Mouse (Mus musculus) forebrain, embryonic 16.5 days (tissue): Measurements from ENCODE around the gene Tln2. TPM values are rescaled to one million over a fixed set of nuclear protein-coding genes. Genes with fewer than 3 reads are reported as not detected.

Source experiments
- ATAC-seq: fragments of 200-750 bp; cut with Nextera tagmentation; 2 replicates; pipeline ENCODE4 v1.8.0; 2017; ENCODE audit warnings: mild to moderate bottlenecking, moderate library complexity
- H3K27ac ChIP-seq: fragments of 300-500 bp; sonication (generic); 2 replicates; pipeline ENCODE4 v1.5.1; 2014; ENCODE audit warnings: low read length, control low read depth
- H3K27me3 ChIP-seq: fragments of 300-500 bp; sonication (generic); replicated peaks from 2 replicates; pipeline ENCODE4 v1.6.1; 2014; ENCODE audit warnings: low read length; ENCODE audit not compliant: control insufficient read depth, insufficient read depth
- H3K36me3 ChIP-seq: fragments of 300-500 bp; sonication (generic); 2 replicates; pipeline ENCODE4 v1.6.1; 2014; ENCODE audit not compliant: control insufficient read depth, insufficient read depth
- H3K4me1 ChIP-seq: fragments of 300-500 bp; sonication (generic); replicated peaks from 2 replicates; pipeline ENCODE4 v1.6.1; 2014; ENCODE audit warnings: low read length; ENCODE audit not compliant: control insufficient read depth, insufficient read depth
- H3K4me2 ChIP-seq: fragments of 300-500 bp; sonication (generic); 2 replicates; pipeline ENCODE4 v1.6.1; 2014; ENCODE audit warnings: mild to moderate bottlenecking, low read length, control low read depth
- H3K4me3 ChIP-seq: fragments of 300-500 bp; sonication (generic); replicated peaks from 2 replicates; pipeline ENCODE4 v1.5.1; 2014; ENCODE audit warnings: mild to moderate bottlenecking, low read length, control low read depth
- H3K9ac ChIP-seq: fragments of 300-500 bp; sonication (generic); replicated peaks from 2 replicates; pipeline ENCODE4 v1.6.1; 2014; ENCODE audit warnings: low read depth, low read length, control low read depth
- H3K9me3 ChIP-seq: fragments of 300-500 bp; sonication (generic); 2 replicates; pipeline ENCODE4 v1.6.1; 2016; ENCODE audit warnings: low read length; ENCODE audit not compliant: control insufficient read depth
- WGBS: fragments of 180-500 bp; shearing (Covaris S2); extraction: QIAGEN DNeasy Blood & Tissue Kit; methylation state at CpG from one replicate; pipeline ENCODE4 v1.1.7; 2014; 5-methylcytosine and 5-hydroxymethylcytosine counted together
- polyA plus RNA-seq: library from polyadenylated mRNA; unstranded; fragments of >200 nt; fragmentation: Nextera tagmentation; extraction: Ambion mirVana; gene quantifications from 2 replicates; pipeline ENCODE4 v1.2.1, GENCODE M21; 2015

Gene Tln2
- polyA plus RNA-seq = 15.7 and 19.6 TPM in 2 replicates

DNA sequence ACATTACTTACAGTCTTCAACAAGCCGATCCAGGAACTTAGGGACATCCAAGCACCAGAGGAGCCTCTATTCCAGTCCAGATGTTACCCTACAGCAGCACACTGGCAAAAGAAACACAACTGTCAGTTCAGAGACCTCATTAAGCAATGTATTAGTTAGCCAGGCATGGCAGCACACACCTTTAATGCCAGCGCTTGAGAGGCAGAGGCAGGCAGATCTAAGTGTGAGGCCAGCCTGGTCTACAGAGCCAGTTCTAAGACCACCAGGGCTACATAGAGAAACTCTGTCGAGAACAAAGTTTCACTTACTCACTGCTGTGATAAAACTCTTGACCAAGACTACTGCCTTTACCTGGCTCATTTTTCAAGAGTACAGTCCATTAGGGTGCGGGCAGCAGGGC lies at the start of gene Tln2:
Gene Tln2 (minus strand): TSS at position 101 of the 400 bp plus-strand sequence.
- Histone ChIP-seq H3K9me3 (no peaks in the 10 kb centered on the region), H3K36me3 (no peaks in the 10 kb centered on the region), H3K4me1 (no peaks in the 10 kb centered on the region), H3K4me3 (no peak within 1 kb of the TSS), H3K27me3 (no peaks in the 10 kb centered on the region), H3K27ac (no peak within 1 kb of the TSS), H3K4me2 (no peak within 1 kb of the TSS), H3K9ac (no peak within 1 kb of the TSS)
- WGBS = 96% methylated on average over 4 of the region's 4 CpGs
- ATAC-seq = no peak

DNA sequence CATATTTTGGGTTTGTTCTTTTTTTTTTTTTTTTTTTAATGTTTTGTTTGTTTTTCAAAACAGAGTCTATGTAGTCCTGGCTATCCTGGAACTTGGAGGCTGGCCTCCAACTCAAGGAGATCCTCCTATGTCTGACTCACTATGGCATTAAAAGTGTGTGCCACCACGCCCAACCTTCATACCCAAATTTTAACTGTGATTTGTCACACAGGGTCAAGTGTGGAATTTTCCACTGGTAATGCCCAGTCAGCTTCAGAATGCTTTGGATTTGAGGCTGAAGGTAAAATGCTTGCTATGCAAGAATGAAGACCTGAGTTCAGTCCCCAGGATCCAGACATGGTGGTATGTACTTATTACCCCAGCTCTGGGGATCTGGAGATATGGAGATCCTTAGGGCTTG lies 49.7 kb upstream of the Tln2 start:
- no peak overlapping the region for H3K9ac ChIP-seq
- WGBS = 89% methylated on average over 1 of the region's 1 CpGs
- H3K4me3 ChIP-seq = no peak overlapping the region
- H3K27me3 ChIP-seq = no peaks in the 10 kb centered on the region
- H3K9me3 ChIP-seq = no peaks in the 10 kb centered on the region
- H3K4me1 ChIP-seq = no peaks in the 10 kb centered on the region
- H3K27ac ChIP-seq = no peak overlapping the region
- H3K4me2 ChIP-seq = no peak overlapping the region
- no peak for ATAC-seq
- no peaks in the 10 kb centered on the region for H3K36me3 ChIP-seq

DNA sequence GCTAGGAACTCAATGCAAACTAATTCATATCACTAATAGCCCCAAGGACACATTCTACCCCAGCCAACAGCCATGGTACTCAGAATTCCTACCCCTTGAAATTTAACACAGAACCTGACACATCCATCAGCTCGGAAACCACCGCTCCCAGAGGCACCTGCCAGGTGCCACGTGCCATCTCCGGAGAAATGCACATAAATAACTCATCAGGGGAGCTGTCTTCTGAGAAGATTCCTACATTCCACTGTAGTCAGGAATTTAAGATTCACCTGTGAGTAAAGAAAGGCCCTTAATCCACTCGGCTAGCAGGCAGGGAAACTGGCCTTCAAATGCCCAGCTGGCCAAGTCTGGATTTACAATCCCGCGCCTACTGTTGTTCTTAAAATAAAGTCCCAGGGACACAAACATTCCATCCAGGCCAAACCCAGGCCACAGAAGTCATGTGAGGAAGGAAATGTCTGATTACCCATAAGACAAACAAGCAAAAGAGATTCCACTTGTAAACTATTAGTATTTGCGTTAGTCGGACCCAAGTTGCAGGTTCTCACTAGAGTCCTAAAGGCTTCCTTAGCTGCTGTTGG lies 48.4 kb upstream of the Tln2 start:
- H3K4me3 ChIP-seq = no peak overlapping the region

DNA sequence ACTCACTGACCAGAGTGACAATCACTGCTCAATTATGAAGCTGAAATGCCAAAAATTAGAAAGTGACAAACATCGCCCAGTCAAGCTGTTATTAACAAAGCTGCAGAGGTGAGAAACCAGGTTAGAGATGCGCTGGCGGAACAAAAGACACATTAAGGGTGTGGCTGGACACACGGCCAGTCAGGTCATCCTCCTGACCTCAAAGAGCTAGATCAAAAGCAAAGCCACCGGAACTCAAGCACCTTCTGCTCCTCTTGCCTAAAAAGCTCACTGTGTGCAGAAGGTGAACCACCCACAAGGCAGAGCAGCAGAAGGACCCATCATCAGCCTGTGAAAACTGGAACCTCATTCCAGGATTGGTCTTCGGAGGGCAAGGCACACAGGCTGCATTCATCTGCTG lies 47.8 kb upstream of the Tln2 start:
- Histone ChIP-seq H3K9ac (no peak overlapping the region), H3K4me3 (no peak overlapping the region), H3K4me2 (no peak overlapping the region), H3K9me3 (no peaks in the 10 kb centered on the region), H3K36me3 (no peaks in the 10 kb centered on the region), H3K27me3 (no peaks in the 10 kb centered on the region), H3K4me1 (no peaks in the 10 kb centered on the region), H3K27ac (no peak overlapping the region)
- WGBS = 92% methylated on average over 6 of the region's 6 CpGs
- ATAC-seq = no peak

More for the DNA sequence above, 48.4 kb upstream of the Tln2 start:
- H3K27ac ChIP-seq = no peak overlapping the region
- no peaks in the 10 kb centered on the region for H3K9me3 ChIP-seq
- H3K9ac ChIP-seq = no peak overlapping the region
- H3K36me3 ChIP-seq = no peaks in the 10 kb centered on the region
- ATAC-seq = no peak
- no peak overlapping the region for H3K4me2 ChIP-seq
- no peaks in the 10 kb centered on the region for H3K27me3 ChIP-seq
- H3K4me1 ChIP-seq = no peaks in the 10 kb centered on the region
- WGBS = 83% methylated on average over 9 of the region's 9 CpGs

DNA sequence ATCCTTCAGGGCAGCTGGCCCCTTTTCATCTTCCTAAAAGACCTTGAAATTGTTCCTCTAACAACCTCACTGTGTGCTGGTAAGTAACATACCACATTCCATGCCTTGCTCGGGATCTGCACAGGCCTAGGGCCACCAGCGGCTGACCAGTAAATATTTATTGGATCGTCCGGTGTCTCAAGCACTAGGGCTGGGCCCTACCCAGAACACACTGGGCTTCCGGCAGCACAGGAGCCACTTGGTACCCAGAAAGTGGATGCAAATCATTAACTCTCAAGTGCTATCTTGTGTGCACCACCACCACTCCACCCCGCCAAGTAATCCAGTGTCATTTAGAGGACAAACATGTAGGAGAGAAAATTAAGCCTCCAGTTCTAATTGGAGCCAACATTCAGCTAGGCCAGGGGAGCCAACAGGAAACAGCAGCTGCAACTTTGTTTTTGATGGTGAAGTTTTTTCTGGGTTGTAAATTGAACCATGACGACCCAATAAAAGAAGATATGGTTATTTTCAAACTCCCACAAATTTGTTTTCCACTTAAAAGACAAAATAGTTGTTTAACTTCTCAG lies 46.4 kb upstream of the Tln2 start:
- Histone ChIP-seq H3K4me1 (no peaks in the 10 kb centered on the region), H3K4me3 (no peak overlapping the region), H3K4me2 (no peak overlapping the region), H3K9me3 (no peaks in the 10 kb centered on the region), H3K27ac (no peak overlapping the region), H3K36me3 (no peaks in the 10 kb centered on the region), H3K27me3 (no peaks in the 10 kb centered on the region), H3K9ac (no peak overlapping the region)
- ATAC-seq = no peak
- WGBS = 82% methylated on average over 7 of the region's 7 CpGs

DNA sequence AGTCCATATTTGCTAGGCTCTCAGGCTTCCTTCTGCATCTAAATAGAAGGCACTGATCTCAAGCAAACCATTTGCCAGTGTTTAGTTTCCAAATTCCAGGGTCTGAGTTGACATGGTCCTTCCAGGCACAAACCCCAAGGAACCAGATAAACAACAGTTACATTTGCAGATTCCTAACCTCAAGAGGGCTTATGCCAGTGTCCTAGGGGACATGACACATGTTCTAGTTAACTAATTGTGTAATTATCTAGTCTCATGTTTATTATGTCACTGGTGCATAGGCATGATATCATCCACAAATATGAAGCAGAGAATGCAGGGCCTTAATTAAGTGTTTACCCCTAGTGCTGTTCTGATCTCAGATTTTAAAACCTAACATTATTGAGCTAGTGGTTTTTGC lies 45.4 kb upstream of the Tln2 start:
- Histone ChIP-seq H3K27me3 (no peaks in the 10 kb centered on the region), H3K36me3 (no peaks in the 10 kb centered on the region), H3K4me1 (no peaks in the 10 kb centered on the region), H3K4me3 (no peak overlapping the region), H3K9ac (no peak overlapping the region), H3K9me3 (no peaks in the 10 kb centered on the region), H3K4me2 (no peak overlapping the region), H3K27ac (no peak overlapping the region)
- no peak for ATAC-seq

DNA sequence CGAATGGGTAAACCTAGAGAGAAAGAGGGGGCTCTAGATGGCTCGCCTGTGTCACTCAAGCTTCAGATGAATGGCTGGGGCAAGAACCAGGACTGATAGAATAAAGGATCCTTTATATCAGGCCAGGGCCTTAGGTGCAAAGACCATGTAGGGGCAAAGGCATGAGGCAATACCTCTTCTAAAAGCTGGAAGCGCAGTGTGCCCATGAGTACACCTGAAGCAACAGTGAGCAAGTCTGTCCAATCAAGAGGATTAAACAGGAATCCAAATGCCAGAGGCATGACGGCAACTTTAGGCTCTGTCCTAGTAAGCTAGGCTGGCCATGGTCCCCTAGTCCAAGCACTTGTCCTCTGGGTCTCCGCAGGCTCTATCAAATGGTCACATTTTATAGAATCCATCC lies 42.8 kb upstream of the Tln2 start:
- ATAC-seq = no peak
- no peaks in the 10 kb centered on the region for H3K36me3 ChIP-seq

DNA sequence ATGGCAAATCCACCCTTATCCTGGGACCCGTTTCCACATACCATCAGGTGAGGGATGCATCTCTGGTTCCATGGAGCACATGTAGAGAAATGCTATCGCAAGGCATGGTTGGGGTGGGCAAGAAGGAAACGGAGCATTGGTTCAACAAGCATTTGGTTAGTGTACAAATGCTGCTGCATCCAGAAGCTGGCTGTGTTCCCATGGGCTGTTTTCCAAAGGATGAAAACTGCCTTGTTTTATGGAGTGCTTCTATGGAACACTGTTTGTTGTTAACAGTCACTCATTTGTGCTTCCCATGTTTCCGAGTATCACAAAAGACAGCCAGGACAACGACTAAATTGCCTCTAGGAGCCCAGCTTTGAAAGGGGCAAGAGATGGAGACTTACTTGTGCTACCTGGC lies 35.7 kb upstream of the Tln2 start:
- Histone ChIP-seq H3K9me3 (peaks cover 2% of the 10 kb centered on the region; the same call in 1 of the 2 replicates), H3K27ac (no peak overlapping the region), H3K4me2 (no peak overlapping the region), H3K4me1 (no peaks in the 10 kb centered on the region), H3K36me3 (no peaks in the 10 kb centered on the region), H3K9ac (no peak overlapping the region), H3K4me3 (no peak overlapping the region), H3K27me3 (no peaks in the 10 kb centered on the region)
- ATAC-seq = no peak
- WGBS = 66% methylated on average over 5 of the region's 5 CpGs

More for the DNA sequence above, 42.8 kb upstream of the Tln2 start:
- Histone ChIP-seq H3K9me3 (no peaks in the 10 kb centered on the region), H3K4me2 (no peak overlapping the region), H3K27me3 (no peaks in the 10 kb centered on the region), H3K4me1 (no peaks in the 10 kb centered on the region), H3K9ac (no peak overlapping the region), H3K4me3 (no peak overlapping the region), H3K27ac (no peak overlapping the region)
- WGBS = 89% methylated on average over 5 of the region's 5 CpGs

DNA sequence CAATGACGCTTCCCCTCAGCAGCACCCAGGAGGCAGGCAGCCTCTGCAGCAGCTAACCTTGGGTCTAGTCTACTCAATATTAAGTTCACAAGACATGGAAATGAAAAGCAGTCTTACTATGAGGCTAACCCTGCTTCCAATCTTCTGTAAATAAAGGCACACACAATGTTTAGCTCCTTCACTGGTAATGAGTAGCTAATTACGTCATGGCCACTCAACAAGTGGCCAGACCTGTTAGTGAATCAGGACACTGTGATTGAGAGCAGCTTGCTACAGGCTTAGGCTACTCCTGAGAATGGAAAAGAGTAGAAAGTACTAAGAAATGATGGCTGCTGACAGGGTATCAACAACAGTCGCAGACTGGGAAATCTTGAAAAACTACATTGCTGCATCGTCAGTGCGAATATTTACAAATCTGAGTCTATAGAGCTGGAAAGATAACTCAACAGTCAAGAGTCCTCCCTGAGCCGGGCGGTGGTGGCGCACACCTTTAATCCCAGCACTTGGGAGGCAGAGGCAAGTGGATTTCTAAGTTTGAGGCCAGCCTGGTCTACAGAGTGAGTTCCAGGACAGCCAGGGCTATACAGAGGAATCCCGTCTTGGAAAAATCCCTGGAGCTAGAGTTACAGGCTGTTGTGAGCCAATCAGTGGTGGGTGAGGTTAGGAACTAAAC lies 34.1 kb upstream of the Tln2 start:
- H3K9ac ChIP-seq = no peak overlapping the region
- H3K4me3 ChIP-seq = no peak overlapping the region
- peaks cover 2% of the 10 kb centered on the region; the same call in 1 of the 2 replicates for H3K9me3 ChIP-seq
- H3K27ac ChIP-seq = no peak overlapping the region
- ATAC-seq = no peak
- H3K36me3 ChIP-seq = no peaks in the 10 kb centered on the region
- no peaks in the 10 kb centered on the region for H3K4me1 ChIP-seq
- WGBS = 93% methylated on average over 9 of the region's 9 CpGs
- H3K4me2 ChIP-seq = no peak overlapping the region
- no peaks in the 10 kb centered on the region for H3K27me3 ChIP-seq
